Mouse (Mus musculus): ENCODE measurements around the gene Sipa1l1. TPM values are rescaled to one million over a fixed set of nuclear protein-coding genes. Genes with fewer than 3 reads are reported as not detected.

Gene Sipa1l1
- polyA plus RNA-seq, 1 experiment = 35.1 TPM

- no peaks in the 10 kb centered on the region for H3K27me3 ChIP-seq (ENCODE audit: control insufficient read depth, insufficient read depth, low read length)
- H3K4me3 ChIP-seq (replicated peaks; ENCODE audit: insufficient read depth, low read depth, low read length) = no peak overlapping the region
- no peak overlapping the region for H3K27ac ChIP-seq (ENCODE audit: insufficient read depth, low read length)
- H3K4me1 ChIP-seq (ENCODE audit: control insufficient read depth, insufficient read depth, low read length) = 0 out of 2 replicates have a peak, but pooled peaks cover 5% of the 10 kb centered on the region
- WGBS = 94% methylated on average over 3 of the region's 3 CpGs
- TF ChIP-seq POLR2A (IDR thresholded peaks at IDR 0.05; ENCODE audit: borderline replicate concordance, insufficient read depth, low read length) (no peak), CTCF (IDR thresholded peaks at IDR 0.05; ENCODE audit: borderline replicate concordance, insufficient read depth, low read depth, low read length) (no peak)
- no peak for DNase-seq
Observed at GRCm38 (mm10) chr12:82246422-82246821, 77.3 kb downstream of the Sipa1l1 start.

GRCm38 (mm10) chr12:82247371-82248258, 78.5 kb downstream of the Sipa1l1 start:
- WGBS = 95% methylated on average over 14 of the region's 14 CpGs
- no peaks in the 10 kb centered on the region for H3K27me3 ChIP-seq (ENCODE audit: control insufficient read depth, insufficient read depth, low read length)
- no peak overlapping the region for H3K4me3 ChIP-seq (replicated peaks; ENCODE audit: insufficient read depth, low read depth, low read length)
- H3K4me1 ChIP-seq (ENCODE audit: control insufficient read depth, insufficient read depth, low read length) = 0 out of 2 replicates have a peak, but pooled peaks cover 5% of the 10 kb centered on the region
- TF ChIP-seq POLR2A (IDR thresholded peaks at IDR 0.05; ENCODE audit: borderline replicate concordance, insufficient read depth, low read length) (no peak), CTCF (IDR thresholded peaks at IDR 0.05; ENCODE audit: borderline replicate concordance, insufficient read depth, low read depth, low read length) (no peak)
- H3K27ac ChIP-seq (ENCODE audit: insufficient read depth, low read length) = no peak overlapping the region
- no peak for DNase-seq

- no peak overlapping the region for H3K4me3 ChIP-seq (replicated peaks; ENCODE audit: insufficient read depth, low read depth, low read length)
- no peak for DNase-seq
- no peak overlapping the region for H3K27ac ChIP-seq (ENCODE audit: insufficient read depth, low read length)
- 93% methylated on average over 3 of the region's 3 CpGs for WGBS
- no peaks in the 10 kb centered on the region for H3K27me3 ChIP-seq (ENCODE audit: control insufficient read depth, insufficient read depth, low read length)
- TF ChIP-seq CTCF (IDR thresholded peaks at IDR 0.05; ENCODE audit: borderline replicate concordance, insufficient read depth, low read depth, low read length) = no peak
- TF ChIP-seq POLR2A (IDR thresholded peaks at IDR 0.05; ENCODE audit: borderline replicate concordance, insufficient read depth, low read length) = no peak
- H3K4me1 ChIP-seq (ENCODE audit: control insufficient read depth, insufficient read depth, low read length) = 0 out of 2 replicates have a peak, but pooled peaks cover 5% of the 10 kb centered on the region
Observed at GRCm38 (mm10) chr12:82248501-82248900, 79.4 kb downstream of the Sipa1l1 start.

GRCm38 (mm10) chr12:82251328-82251727, 82.2 kb downstream of the Sipa1l1 start:
- H3K4me3 ChIP-seq (replicated peaks; ENCODE audit: insufficient read depth, low read depth, low read length) = no peak overlapping the region
- DNase-seq = no peak
- no peak for TF ChIP-seq CTCF (IDR thresholded peaks at IDR 0.05; ENCODE audit: borderline replicate concordance, insufficient read depth, low read depth, low read length)
- TF ChIP-seq POLR2A (IDR thresholded peaks at IDR 0.05; ENCODE audit: borderline replicate concordance, insufficient read depth, low read length) = no peak
- H3K4me1 ChIP-seq (ENCODE audit: control insufficient read depth, insufficient read depth, low read length) = no peaks in the 10 kb centered on the region
- no peaks in the 10 kb centered on the region for H3K27me3 ChIP-seq (ENCODE audit: control insufficient read depth, insufficient read depth, low read length)
- 77% methylated on average over 2 of the region's 2 CpGs for WGBS
- no peak overlapping the region for H3K27ac ChIP-seq (ENCODE audit: insufficient read depth, low read length)

GRCm38 (mm10) chr12:82254076-82254475, 85.0 kb downstream of the Sipa1l1 start:
- 52% methylated on average over 5 of the region's 5 CpGs for WGBS
- Histone ChIP-seq H3K27me3 (ENCODE audit: control insufficient read depth, insufficient read depth, low read length) (no peaks in the 10 kb centered on the region), H3K27ac (ENCODE audit: insufficient read depth, low read length) (no peak overlapping the region), H3K4me1 (ENCODE audit: control insufficient read depth, insufficient read depth, low read length) (no peaks in the 10 kb centered on the region), H3K4me3 (replicated peaks; ENCODE audit: insufficient read depth, low read depth, low read length) (no peak overlapping the region)
- TF ChIP-seq CTCF (IDR thresholded peaks at IDR 0.05; ENCODE audit: borderline replicate concordance, insufficient read depth, low read depth, low read length) (no peak), POLR2A (IDR thresholded peaks at IDR 0.05; ENCODE audit: borderline replicate concordance, insufficient read depth, low read length) (no peak)
- no peak for DNase-seq

- Histone ChIP-seq H3K4me1 (ENCODE audit: control insufficient read depth, insufficient read depth, low read length) (no peaks in the 10 kb centered on the region), H3K27ac (ENCODE audit: insufficient read depth, low read length) (no peak overlapping the region), H3K27me3 (ENCODE audit: control insufficient read depth, insufficient read depth, low read length) (no peaks in the 10 kb centered on the region), H3K4me3 (replicated peaks; ENCODE audit: insufficient read depth, low read depth, low read length) (no peak overlapping the region)
- TF ChIP-seq CTCF (IDR thresholded peaks at IDR 0.05; ENCODE audit: borderline replicate concordance, insufficient read depth, low read depth, low read length) (no peak), POLR2A (IDR thresholded peaks at IDR 0.05; ENCODE audit: borderline replicate concordance, insufficient read depth, low read length) (no peak)
- no peak for DNase-seq
- 94% methylated on average over 5 of the region's 5 CpGs for WGBS
Observed at GRCm38 (mm10) chr12:82256012-82256411, 86.9 kb downstream of the Sipa1l1 start.

GRCm38 (mm10) chr12:82256921-82257500, 87.9 kb downstream of the Sipa1l1 start:
- TF ChIP-seq CTCF (IDR thresholded peaks at IDR 0.05; ENCODE audit: borderline replicate concordance, insufficient read depth, low read depth, low read length) = no peak
- TF ChIP-seq POLR2A (IDR thresholded peaks at IDR 0.05; ENCODE audit: borderline replicate concordance, insufficient read depth, low read length) = no peak
- 97% methylated on average over 6 of the region's 6 CpGs for WGBS
- H3K27me3 ChIP-seq (ENCODE audit: control insufficient read depth, insufficient read depth, low read length) = no peaks in the 10 kb centered on the region
- no peak overlapping the region for H3K27ac ChIP-seq (ENCODE audit: insufficient read depth, low read length)
- H3K4me3 ChIP-seq (replicated peaks; ENCODE audit: insufficient read depth, low read depth, low read length) = no peak overlapping the region
- no peak for DNase-seq
- no peaks in the 10 kb centered on the region for H3K4me1 ChIP-seq (ENCODE audit: control insufficient read depth, insufficient read depth, low read length)

All from cerebellum, adult 2 months (tissue).